In the genomic region with DNA sequence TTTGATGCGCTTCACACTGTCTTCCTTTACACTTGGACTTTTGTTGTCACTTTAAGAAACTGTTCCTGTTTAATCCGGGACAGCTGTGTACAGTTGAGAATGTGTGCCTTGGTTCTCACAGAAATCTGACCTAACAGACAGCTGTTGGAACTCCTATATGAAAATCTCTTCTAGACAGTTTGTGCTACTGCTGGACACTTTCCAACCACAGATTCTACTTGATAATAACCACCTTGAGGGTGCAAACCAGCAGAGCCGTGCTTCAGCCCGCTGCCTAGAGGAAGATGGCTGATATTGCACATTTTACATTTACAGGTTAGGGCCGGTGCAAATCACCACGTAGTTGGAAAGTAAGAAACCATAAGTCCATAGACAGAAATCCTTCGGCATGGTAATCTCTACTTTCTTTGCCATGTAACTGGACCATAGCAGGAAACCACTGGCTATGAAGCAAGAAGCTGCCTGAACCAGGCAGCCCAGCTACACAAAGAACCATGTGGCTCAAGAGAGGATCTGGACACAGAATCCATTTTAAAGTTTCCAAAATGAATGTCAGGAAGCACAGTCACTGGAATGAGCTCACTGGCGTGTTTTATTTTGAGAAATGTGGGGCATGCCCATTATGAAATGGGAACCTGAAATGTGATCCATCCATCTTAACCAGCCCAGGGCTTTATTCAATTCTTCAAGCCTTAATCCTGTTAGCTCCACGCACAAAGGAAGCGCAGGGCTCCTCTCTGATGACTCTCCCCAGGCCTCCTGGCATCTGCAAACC, we compare ENCODE assay signal across 8 mouse cellular contexts.
DNase-seq lines count a peak whose midpoint lies in the region; ATAC-seq lines count a peak whose summit lies in the region.

No protein-coding gene starts in this region.

- H3K4me2 ChIP-seq in limb, embryonic 12.5 days = no peak overlapping the region
- peak overlapping the region; percentile 25; the same call in 1 of the 2 replicates for H3K4me2 ChIP-seq in stomach, embryonic 15.5 days

- H3K9me3 ChIP-seq in limb, embryonic 12.5 days = no peaks in the 10 kb centered on the region
- no peaks in the 10 kb centered on the region for H3K9me3 ChIP-seq in stomach, embryonic 15.5 days

- H3K36me3 ChIP-seq in limb, embryonic 12.5 days = no peaks in the 10 kb centered on the region
- no peaks in the 10 kb centered on the region for H3K36me3 ChIP-seq in stomach, embryonic 15.5 days

- 0 out of 2 replicates have a peak, but pooled peaks have one; percentile 11 for ATAC-seq in limb, embryonic 12.5 days (ENCODE audit: insufficient number of reproducible peaks, insufficient read depth, low FRiP score, low TSS enrichment, low read depth)
- peak; percentile 34; the same call in 1 of the 2 replicates for ATAC-seq in stomach, embryonic 15.5 days (ENCODE audit: insufficient read depth, low FRiP score, low read depth)

- no peaks in the 10 kb centered on the region for H3K27me3 ChIP-seq in limb, embryonic 12.5 days
- H3K27me3 ChIP-seq in stomach, embryonic 15.5 days (replicated peaks) = no peaks in the 10 kb centered on the region

- peak; percentile 45 to 67 for DNase-seq in adrenal gland, adult (ENCODE audit: inconsistent age in 2 of 2, low spot score in 1 of 2)
- no peak for DNase-seq in adrenal gland, adult 18-20 months (ENCODE audit: low spot score in 2 of 2)
- peak; percentile 30 for DNase-seq in thymus, postnatal 0 days (ENCODE audit: low spot score)
- DNase-seq in thymus, postnatal 36 days = no peak
- no peak for DNase-seq in gastrocnemius, postnatal 25 days
- DNase-seq in left cerebral cortex, adult 9 months (ENCODE audit: low spot score in 2 of 2) = no peak

- H3K9ac ChIP-seq in limb, embryonic 12.5 days (replicated peaks) = 0 out of 2 replicates have a peak overlapping the region, but pooled peaks have one; percentile 2
- H3K9ac ChIP-seq in stomach, embryonic 15.5 days = no peak overlapping the region

- H3K4me3 ChIP-seq in limb, embryonic 12.5 days (replicated peaks) = no peak overlapping the region
- no peak overlapping the region for H3K4me3 ChIP-seq in stomach, embryonic 15.5 days (replicated peaks)

- peak overlapping the region; percentile 86 for H3K27ac ChIP-seq in limb, embryonic 12.5 days
- peak overlapping the region; percentile 87 for H3K27ac ChIP-seq in stomach, embryonic 15.5 days

- WGBS in limb, embryonic 12.5 days = 52% methylated on average over 10 of the region's 10 CpGs
- 34% methylated on average over 10 of the region's 10 CpGs for WGBS in stomach, embryonic 15.5 days

- H3K4me1 ChIP-seq in limb, embryonic 12.5 days (replicated peaks) = peaks cover 45% of the 10 kb centered on the region
- peaks cover 36% of the 10 kb centered on the region for H3K4me1 ChIP-seq in stomach, embryonic 15.5 days

Comparison
In these comparisons a context has a peak if more than half of its experiments do, and no peak if none do; other contexts are left out.
1. DNase-seq: peak in adrenal gland, adult (2 of 2) and thymus, postnatal 0 days (single experiment); none in adrenal gland, adult 18-20 months (0 of 2), thymus, postnatal 36 days (0 of 2), gastrocnemius, postnatal 25 days (single experiment) and left cerebral cortex, adult 9 months (0 of 2).